Mouse (Mus musculus) hematopoietic multipotent progenitor cell, adult 10-12 weeks (in vitro differentiated cells): ENCODE results near the gene 1810062G17Rik. TPM values are rescaled to one million over a fixed set of nuclear protein-coding genes. Genes with fewer than 3 reads are reported as not detected.

Experiments used
- polyA plus RNA-seq: library from polyadenylated mRNA; stranded (reverse); fragments of >175 nt; gene quantifications from 2 replicates; pipeline ENCODE4 v1.2.3, GENCODE M21; 2012; ENCODE audit warnings: low replicate concordance

The 1810062G17Rik gene
- polyA plus RNA-seq = 0.22 TPM in 1 of 2 replicates, not detected in the other

DNA sequence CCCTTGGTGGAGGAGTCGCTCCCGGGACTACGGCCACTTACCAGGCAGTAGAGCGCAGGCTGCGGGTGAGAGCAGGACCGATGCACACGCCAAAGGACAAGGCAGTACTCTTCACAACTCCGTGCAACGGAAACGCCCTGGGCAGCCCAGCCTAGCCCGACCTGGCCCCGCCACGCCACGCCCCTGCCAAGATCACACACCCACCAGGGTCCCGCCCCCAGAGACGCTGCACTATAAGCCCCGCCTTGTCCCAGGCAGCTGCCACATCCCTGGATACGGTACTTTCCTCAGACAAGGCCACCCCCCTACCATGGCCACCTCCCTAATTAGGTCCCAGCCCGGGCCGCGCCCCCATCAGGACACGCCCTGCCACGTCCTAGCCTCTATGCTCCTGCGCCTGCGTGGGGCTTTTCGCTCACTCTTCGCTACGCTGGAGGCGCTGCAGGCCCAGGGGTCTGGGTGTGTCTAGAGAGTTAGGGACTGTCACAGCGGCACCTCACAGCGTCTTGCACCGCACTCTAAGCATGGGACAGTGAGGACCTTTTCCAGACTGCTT is at the start of gene 1810062G17Rik, which contains the start of gene Anxa5:
Gene 1810062G17Rik (plus strand): TSS at position 406 of the 556 bp plus-strand sequence.
Gene Anxa5 (minus strand): TSS at position 363 of the 556 bp plus-strand sequence.

DNA sequence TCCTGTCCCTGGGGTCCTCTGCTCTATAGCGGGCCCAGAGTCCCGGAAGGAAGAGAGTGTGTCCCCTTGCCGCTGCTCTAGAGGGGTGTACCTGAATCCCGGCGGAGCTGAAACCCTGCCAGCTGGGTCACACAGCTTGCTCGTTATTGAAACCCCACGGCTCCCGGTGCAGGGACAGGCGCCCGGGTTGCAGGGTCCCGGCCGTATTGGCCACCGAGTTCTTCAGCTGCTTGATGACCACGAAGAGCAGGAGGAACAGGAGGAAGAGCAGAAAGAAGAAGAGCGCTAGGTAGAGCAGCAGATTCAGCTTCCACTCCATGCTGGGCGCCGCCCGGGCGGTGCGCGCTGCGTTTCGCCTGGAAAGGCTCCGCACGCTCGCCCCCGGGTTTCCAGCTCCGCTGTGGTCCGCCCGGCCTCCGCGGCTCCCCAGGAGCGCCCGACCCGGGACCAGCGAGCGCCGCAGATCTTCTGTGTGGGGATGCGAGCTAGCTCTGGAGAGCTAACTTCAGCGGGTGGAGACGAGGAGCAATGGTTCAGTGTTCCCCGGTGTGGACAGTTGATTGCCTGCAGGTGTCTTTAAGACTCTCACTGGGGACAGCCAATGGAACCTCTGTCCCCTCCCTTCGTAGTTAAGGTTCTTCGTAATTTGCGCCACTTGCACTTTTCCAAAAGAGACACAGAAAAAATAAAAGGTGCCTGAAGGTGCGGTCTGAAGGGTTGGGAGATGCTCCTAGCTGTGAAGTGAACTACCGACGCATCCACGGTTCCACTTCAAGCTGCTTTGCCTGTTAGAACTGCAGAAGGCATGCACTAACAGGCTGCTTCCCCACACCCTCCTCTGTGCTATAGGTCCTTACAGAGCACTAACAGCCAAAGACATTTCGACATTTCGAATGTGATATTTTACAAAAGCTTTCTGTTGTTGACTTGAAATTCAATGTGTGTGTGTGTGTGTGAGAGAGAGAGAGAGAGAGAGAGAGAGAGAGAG is 45.6 kb downstream of the 1810062G17Rik start, which contains the start of gene Gm11549:
Gene Gm11549 (minus strand): TSS at position 741 of the 988 bp plus-strand sequence.

Other genes with a start within 250 kb of the 1810062G17Rik start
- gene Anxa5, start within 50 bp of the 1810062G17Rik start, polyA plus RNA-seq = 73.5 and 135 TPM in 2 replicates
- gene Gm11549, start 45.9 kb downstream of the 1810062G17Rik start, polyA plus RNA-seq = not detected in 2 replicates
- gene Exosc9, start 76.7 kb downstream of the 1810062G17Rik start, polyA plus RNA-seq = 0.63 and 5.9 TPM in 2 replicates
- gene Ccna2, start 96.2 kb downstream of the 1810062G17Rik start, polyA plus RNA-seq = 37.1 and 43.4 TPM in 2 replicates
- 0.38 and 0.80 TPM in 2 replicates for gene Bbs7, start 137.5 kb downstream of the 1810062G17Rik start, polyA plus RNA-seq
- gene Trpc3, start 214.2 kb downstream of the 1810062G17Rik start, polyA plus RNA-seq = 0.03 TPM in 1 of 2 replicates, not detected in the other